Mouse (Mus musculus) naive thymus-derived CD4-positive, alpha-beta T cell, adult 2 months (primary cell): ENCODE data around the gene Spaca3.
A peak's percentile ranks its signal among the peaks of the same experiment; 100 is the strongest.

ENCODE experiments used
- DNase-seq: peaks from one replicate; pipeline ENCODE4 v3.0.0-alpha.2; 2011; ENCODE audit warnings: low read depth

Spaca3 gene

GRCm38 (mm10) chr11:80872509-80873474, 14.6 kb downstream of the Spaca3 start:
- DNase-seq, result peak; percentile 50

GRCm38 (mm10) chr11:80877131-80877651, 19.0 kb downstream of the Spaca3 start:
- DNase-seq, result no peak

GRCm38 (mm10) chr11:80878026-80878425, 19.9 kb downstream of the Spaca3 start:
- no peak for DNase-seq

GRCm38 (mm10) chr11:80882229-80882810, 24.2 kb downstream of the Spaca3 start:
- no peak for DNase-seq

- DNase-seq, result no peak
Observed at GRCm38 (mm10) chr11:80884521-80885231, 26.5 kb downstream of the Spaca3 start.

GRCm38 (mm10) chr11:80886365-80886764, 28.2 kb downstream of the Spaca3 start:
- no peak for DNase-seq

- no peak for DNase-seq
Observed at GRCm38 (mm10) chr11:80887021-80887420, 28.9 kb downstream of the Spaca3 start.

GRCm38 (mm10) chr11:80889336-80890063, 31.3 kb downstream of the Spaca3 start:
- DNase-seq, result no peak

- no peak for DNase-seq
Observed at GRCm38 (mm10) chr11:80895853-80896252, 37.7 kb downstream of the Spaca3 start.

- DNase-seq, result no peak
Observed at GRCm38 (mm10) chr11:80900555-80900954, 42.4 kb downstream of the Spaca3 start.

- no peak for DNase-seq
Observed at GRCm38 (mm10) chr11:80902664-80903063, 44.5 kb downstream of the Spaca3 start.

GRCm38 (mm10) chr11:80903426-80903825, 45.3 kb downstream of the Spaca3 start:
- no peak for DNase-seq

GRCm38 (mm10) chr11:80904559-80904958, 46.4 kb downstream of the Spaca3 start:
- no peak for DNase-seq

GRCm38 (mm10) chr11:80906456-80906855, 48.3 kb downstream of the Spaca3 start:
- DNase-seq, result peak; percentile 4

GRCm38 (mm10) chr11:80907820-80908219, 49.7 kb downstream of the Spaca3 start:
- no peak for DNase-seq

GRCm38 (mm10) chr11:80912721-80913120, 54.6 kb downstream of the Spaca3 start:
- no peak for DNase-seq

- DNase-seq, result no peak
Observed at GRCm38 (mm10) chr11:80913408-80914024, 55.4 kb downstream of the Spaca3 start.
